Mouse (Mus musculus) ES-Bruce4 (cell line): ENCODE data around the gene Pola1. TPM values are rescaled to one million over a fixed set of nuclear protein-coding genes. Genes with fewer than 3 reads are reported as not detected.
A peak's percentile ranks its signal among the peaks of the same experiment; 100 is the strongest.

Experiments
- H3K27ac ChIP-seq: 2 replicates; pipeline ENCODE4 v1.5.1; 2012; ENCODE audit warnings: low read length, inconsistent platforms; ENCODE audit not compliant: insufficient read depth
- H3K27me3 ChIP-seq: 2 replicates; pipeline ENCODE4 v1.6.1; 2012; ENCODE audit warnings: mild to moderate bottlenecking, low read length, inconsistent platforms; ENCODE audit not compliant: control insufficient read depth, poor library complexity, insufficient read depth, severe bottlenecking
- H3K36me3 ChIP-seq: 2 replicates; pipeline ENCODE4 v1.6.1; 2012; ENCODE audit warnings: inconsistent platforms, mild to moderate bottlenecking, low read length, moderate library complexity; ENCODE audit not compliant: control insufficient read depth, poor library complexity, insufficient read depth, severe bottlenecking
- H3K4me1 ChIP-seq: one replicate; pipeline ENCODE4 v1.8.1; 2011; ENCODE audit warnings: low read length; ENCODE audit not compliant: control insufficient read depth, insufficient read depth
- H3K4me3 ChIP-seq: 2 replicates; pipeline ENCODE4 v1.5.1; 2011; ENCODE audit warnings: low read depth, mild to moderate bottlenecking, low read length
- H3K9ac ChIP-seq: 2 replicates; pipeline ENCODE4 v1.6.1; 2012; ENCODE audit warnings: low read depth, mild to moderate bottlenecking, inconsistent platforms; ENCODE audit not compliant: poor library complexity, severe bottlenecking
- H3K9me3 ChIP-seq: replicated peaks from 2 replicates; pipeline ENCODE4 v1.6.1; 2012; ENCODE audit warnings: mild to moderate bottlenecking, low read length, inconsistent platforms; ENCODE audit not compliant: control insufficient read depth, poor library complexity, insufficient read depth, severe bottlenecking
- CTCF ChIP-seq: IDR thresholded peaks from one replicate; pipeline ENCODE4 v1.8.1; 2011; ENCODE audit warnings: low read depth, low read length
- EP300 ChIP-seq: IDR thresholded peaks from 2 replicates; pipeline ENCODE4 v1.6.1; 2011; ENCODE audit warnings: low read depth, low read length; ENCODE audit not compliant: insufficient read depth
- POLR2A ChIP-seq: IDR thresholded peaks from one replicate; pipeline ENCODE4 v1.8.1; 2011; ENCODE audit warnings: low read length; ENCODE audit not compliant: insufficient read depth
- polyA plus RNA-seq: library from polyadenylated mRNA; stranded (reverse); fragments of >200 nt; gene quantifications from 2 replicates; pipeline ENCODE4 v1.2.4, GENCODE M21; 2011; ENCODE audit warnings: low read depth; ENCODE audit not compliant: missing spikeins, insufficient read depth, insufficient read length

Gene Pola1
- polyA plus RNA-seq, 1 experiment = 46.8 TPM

DNA sequence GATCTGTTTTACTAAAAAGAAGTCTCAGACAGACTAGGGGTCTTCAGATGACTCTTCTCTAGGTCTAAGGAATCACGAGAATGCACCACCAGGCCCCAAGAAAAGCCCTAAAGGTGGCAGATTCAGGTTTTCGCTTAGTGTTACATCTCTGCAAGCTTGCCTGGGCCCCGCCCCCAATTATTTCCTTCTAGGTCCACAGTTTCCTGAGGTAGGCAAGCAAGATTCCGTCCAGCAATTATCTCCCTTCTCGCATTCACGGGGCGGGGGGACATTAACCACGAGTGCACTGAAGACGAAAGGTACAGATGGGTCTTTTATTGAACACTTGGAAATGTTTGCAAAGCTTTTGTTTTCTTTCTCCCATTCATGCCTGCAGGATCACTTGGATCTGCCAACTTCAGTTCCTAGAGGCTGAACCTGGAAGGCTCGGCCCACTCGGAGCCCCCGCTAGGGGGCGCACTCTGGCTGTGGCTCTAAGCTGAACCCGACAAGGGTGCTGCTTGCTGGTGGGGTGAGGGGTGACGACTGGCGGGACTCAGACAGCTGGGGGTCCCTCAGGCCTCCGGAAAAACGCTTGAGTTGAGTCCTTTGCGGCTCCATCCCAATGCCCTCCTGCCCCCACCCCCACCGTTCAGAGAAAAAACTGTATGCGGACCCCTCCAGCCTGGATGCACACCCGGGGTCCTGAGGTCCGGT is 350.8 kb downstream of the Pola1 start:
- H3K27me3 ChIP-seq = peaks cover 9% of the 10 kb centered on the region
- H3K4me1 ChIP-seq = no peaks in the 10 kb centered on the region
- peak overlapping the region; percentile 66 for H3K4me3 ChIP-seq
- H3K27ac ChIP-seq = no peak overlapping the region
- no peak for TF ChIP-seq EP300
- peak; percentile 55 for TF ChIP-seq CTCF
- no peak for TF ChIP-seq POLR2A
- no peaks in the 10 kb centered on the region for H3K36me3 ChIP-seq
- H3K9ac ChIP-seq = peak overlapping the region; percentile 70
- H3K9me3 ChIP-seq = 0 out of 2 replicates have a peak, but pooled peaks cover 3% of the 10 kb centered on the region

DNA sequence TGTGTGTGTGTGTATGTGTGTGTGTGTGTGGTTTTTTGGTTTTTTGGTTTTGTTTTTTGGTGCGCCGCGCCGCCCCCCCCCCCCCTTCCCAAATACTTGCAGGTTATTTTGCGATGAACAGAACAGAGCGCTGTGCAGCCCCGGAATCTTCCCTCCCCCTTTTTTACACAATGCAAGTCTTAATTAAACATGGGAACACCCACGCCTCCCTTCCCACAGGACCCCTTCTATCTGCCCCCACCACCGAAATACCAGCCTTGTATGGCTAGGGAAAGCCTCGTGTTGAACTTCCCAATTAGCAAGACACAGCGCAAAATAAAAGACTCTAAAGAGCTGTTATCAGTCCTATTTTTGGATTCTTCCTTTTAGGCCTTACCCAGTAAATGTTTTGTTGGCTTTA is 352.0 kb downstream of the Pola1 start:
- Histone ChIP-seq H3K27ac (no peak overlapping the region), H3K27me3 (peaks cover 8% of the 10 kb centered on the region), H3K4me3 (no peak overlapping the region), H3K9ac (no peak overlapping the region), H3K9me3 (no peaks in the 10 kb centered on the region), H3K36me3 (no peaks in the 10 kb centered on the region), H3K4me1 (no peaks in the 10 kb centered on the region)
- TF ChIP-seq POLR2A = no peak
- no peak for TF ChIP-seq EP300
- TF ChIP-seq CTCF = no peak

DNA sequence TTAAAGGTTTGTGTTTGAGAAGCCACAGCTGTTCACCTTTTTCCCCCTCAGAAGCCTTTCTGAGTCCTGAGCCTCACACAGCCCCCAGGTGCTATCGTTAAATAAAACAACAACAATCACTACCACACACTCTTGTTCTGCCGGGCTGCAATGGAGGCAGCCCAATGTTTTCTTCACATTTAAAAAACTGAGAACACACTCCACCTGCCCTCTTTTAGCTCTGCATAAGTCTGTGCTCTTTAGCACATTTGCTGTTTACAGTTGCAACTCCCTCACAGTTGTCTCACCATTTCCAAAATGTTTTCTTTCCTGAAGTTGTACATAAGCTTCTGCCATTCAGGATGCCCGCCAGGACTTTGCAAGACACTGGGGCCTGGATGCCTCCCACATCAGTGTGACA is 356.3 kb downstream of the Pola1 start:
- no peaks in the 10 kb centered on the region for H3K4me1 ChIP-seq
- TF ChIP-seq EP300 (no peak), POLR2A (no peak), CTCF (no peak)
- H3K9me3 ChIP-seq = no peaks in the 10 kb centered on the region
- H3K27ac ChIP-seq = no peak overlapping the region
- H3K9ac ChIP-seq = no peak overlapping the region
- no peaks in the 10 kb centered on the region for H3K27me3 ChIP-seq
- H3K36me3 ChIP-seq = no peaks in the 10 kb centered on the region
- no peak overlapping the region for H3K4me3 ChIP-seq

Other genes starting within 250 kb of the Pola1 start
- gene Pcyt1b, start 22.7 kb upstream of the Pola1 start, polyA plus RNA-seq = 11.3 and 11.6 TPM in 2 replicates
- gene Pdk3, start 200.0 kb upstream of the Pola1 start, polyA plus RNA-seq = 40.9 and 41.6 TPM in 2 replicates